Mouse (Mus musculus): ENCODE measurements around the gene Kcnh2.

The Kcnh2 gene

DNA sequence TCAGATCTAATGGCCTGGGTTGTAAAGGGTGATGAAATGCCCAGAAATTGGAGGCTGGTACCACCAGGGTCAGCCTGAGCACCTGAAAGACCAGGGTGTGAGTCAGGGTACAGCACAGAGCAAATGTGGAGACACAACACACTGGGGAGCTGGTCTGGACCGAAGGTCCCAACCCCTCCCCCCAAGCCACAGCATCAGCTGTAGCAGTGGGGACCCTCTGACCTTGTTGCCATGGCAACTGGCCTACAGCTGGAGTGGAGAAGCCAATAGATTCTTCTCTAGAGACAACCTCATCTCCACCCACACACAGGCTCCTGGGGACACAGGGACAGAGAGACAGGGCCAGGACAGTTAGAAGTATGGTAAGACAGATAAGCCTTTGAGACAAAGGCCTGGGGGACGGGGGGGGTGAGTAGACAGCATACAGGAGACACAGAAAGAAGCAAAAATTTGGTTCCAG, 7.4 kb downstream of the Kcnh2 start:
- DNase-seq, result peak; percentile 84

DNA sequence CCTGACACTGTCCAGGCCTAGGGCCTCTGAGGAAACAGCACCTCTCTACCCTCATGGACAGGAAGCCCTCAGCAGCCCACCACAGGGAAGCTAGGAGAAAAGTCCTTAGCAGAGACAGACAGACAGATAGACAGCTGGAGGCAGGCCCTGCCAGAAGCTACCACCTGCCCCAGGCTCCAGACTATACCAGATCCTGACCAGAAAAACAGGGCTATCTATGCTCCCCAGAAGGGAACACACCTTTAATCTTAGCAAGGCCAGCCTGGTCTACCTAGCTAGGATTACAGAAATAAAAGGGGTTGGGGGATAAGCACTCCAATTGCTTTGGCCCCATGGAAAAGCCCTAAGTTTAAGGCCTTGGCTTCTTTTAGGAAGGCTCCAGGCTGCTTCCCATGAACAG, 8.0 kb downstream of the Kcnh2 start:
- no peak for DNase-seq

- DNase-seq, result no peak
Measured at GRCm38 (mm10) chr5:24342966-24343365, 8.4 kb downstream of the Kcnh2 start.

DNA sequence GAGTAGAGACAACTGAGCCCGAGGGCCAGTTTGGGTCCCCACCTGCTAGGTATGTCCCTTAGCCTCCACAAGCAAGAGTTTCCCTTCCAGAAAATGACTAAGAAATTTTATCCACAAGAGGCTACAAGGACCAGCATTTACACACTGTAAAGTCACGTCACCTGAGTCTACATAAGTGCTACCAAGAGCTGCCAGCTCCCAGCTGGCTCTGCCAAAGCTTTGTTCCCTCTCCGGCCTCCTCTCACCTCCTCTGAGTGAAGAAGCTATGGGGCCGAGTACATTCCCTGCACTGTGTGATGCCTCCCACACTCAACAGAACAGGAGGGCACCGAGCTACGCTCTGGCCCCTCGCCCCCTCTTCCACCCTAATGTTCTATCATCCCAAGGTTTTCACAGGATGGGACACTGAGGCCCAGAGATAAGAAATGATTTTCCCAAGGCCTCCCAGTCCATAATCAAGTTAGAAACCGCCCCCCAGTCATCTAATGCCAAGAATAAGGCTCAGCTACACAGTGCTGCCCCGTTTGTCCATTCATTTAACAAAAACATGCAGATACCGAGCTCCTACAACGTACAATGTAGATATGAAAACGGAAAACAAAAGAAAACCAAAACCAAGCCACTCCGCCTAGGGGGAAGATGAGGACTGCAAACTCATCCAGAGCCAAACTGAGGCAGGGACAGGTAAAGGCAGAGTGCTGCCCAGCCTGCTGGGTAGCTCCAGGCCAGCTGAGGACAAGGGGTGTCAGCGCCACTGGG, 9.0 kb downstream of the Kcnh2 start:
- DNase-seq, result no peak

DNA sequence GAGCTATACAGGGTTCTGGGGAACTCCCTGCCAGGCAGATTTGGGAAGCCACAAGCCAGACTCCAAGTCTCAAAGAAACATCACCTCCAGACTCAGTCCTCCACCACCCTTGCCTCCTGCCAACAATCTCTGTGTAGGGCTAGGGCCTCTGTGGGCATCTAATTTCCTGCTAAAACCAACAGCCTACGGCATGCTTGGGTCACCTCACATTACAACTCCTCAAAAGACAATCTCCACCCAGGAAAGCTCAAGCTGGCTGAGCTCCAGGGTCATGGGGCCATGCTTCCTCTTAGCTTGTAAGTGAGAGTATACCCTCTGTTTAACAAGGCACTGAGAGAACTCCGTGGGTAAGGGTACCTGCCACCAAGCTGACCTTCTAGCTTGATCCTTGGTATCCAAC, 13.6 kb downstream of the Kcnh2 start:
- DNase-seq, result no peak

- peak; percentile 71 for DNase-seq
Measured at GRCm38 (mm10) chr5:24337366-24337765, 14.0 kb downstream of the Kcnh2 start.

GRCm38 (mm10) chr5:24335888-24336511, 15.4 kb downstream of the Kcnh2 start:
- DNase-seq, result peak; percentile 81

- DNase-seq, result peak; percentile 81
Measured at GRCm38 (mm10) chr5:24334749-24335148, 16.7 kb downstream of the Kcnh2 start.

DNA sequence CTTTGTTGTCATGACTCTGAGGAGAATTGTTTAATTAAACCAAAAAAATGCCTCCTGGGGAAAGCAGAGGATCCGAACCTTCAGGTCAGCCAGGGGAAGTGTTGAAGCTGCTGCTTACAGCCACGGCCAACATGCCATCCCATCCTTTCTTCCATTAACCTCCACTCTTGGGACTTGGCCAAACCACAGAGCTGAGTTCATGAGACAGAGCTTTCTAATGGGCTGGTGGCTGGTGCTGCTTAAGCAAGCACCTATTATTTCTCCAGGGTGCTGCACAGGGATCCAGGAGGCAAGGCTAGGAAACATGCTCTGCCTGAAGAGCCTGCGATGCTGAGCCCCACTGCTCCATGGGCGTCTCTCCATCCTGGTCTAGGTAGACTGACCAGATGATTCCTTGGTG, 19.0 kb downstream of the Kcnh2 start:
- no peak for DNase-seq

DNA sequence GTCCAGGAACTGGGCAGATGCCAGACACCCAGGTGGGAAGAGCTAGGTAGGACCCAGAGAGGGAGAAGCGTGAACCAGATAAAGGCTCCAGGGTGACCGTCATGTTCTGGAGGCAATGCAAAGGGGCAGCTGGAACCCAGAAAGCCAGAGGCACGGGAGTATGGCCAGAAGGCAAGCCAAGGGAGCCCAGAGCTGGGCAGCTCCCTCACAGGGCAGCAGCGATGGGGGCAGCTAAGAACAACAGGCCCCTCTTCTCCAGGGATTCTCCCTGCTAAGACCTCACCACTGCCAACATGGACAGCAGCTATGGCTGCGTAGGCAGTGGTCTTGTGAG, 21.5 kb downstream of the Kcnh2 start:
- no peak for DNase-seq

DNA sequence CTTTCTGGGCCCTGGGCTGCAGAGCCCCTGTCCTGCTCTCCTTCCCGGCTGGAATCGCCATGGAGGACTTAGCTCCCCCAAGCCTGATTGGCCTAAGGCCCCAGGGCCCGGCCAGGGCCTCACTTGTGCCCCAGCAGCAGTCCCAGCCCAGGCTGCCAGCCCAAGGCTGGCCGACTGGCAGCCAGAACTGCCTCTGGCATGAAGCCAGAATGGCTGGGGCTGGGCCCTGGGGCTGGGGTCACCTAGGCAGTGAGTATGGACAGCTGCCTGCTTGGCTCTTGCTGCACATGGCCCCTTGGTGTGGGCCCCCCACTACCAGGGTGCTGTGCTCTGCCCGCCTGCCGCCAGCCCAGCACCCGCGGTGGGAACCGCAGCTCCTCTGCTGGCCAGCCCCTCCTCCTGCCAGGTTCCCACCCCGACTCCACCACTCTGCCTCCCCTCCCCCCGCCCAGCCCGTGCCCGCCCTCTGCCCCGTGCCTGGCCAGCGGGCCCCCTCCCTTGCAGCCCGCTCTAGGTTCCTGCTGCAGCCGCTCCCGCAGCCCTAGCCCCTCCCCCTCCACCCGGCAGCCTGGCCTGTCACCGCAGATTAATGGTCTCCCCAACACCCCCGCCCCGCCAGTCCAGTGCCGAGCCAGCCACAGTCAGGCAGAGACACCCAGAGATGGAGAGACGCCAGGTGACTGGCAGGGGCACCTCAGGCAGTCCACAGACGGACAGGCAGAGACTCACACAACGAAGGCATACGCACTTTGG, 22.0 kb downstream of the Kcnh2 start:
- DNase-seq, result peak; percentile 89

GRCm38 (mm10) chr5:24328813-24329211, 22.6 kb downstream of the Kcnh2 start:
- no peak for DNase-seq

- DNase-seq, result peak; percentile 70
Measured at GRCm38 (mm10) chr5:24326842-24327417, 24.5 kb downstream of the Kcnh2 start.

DNA sequence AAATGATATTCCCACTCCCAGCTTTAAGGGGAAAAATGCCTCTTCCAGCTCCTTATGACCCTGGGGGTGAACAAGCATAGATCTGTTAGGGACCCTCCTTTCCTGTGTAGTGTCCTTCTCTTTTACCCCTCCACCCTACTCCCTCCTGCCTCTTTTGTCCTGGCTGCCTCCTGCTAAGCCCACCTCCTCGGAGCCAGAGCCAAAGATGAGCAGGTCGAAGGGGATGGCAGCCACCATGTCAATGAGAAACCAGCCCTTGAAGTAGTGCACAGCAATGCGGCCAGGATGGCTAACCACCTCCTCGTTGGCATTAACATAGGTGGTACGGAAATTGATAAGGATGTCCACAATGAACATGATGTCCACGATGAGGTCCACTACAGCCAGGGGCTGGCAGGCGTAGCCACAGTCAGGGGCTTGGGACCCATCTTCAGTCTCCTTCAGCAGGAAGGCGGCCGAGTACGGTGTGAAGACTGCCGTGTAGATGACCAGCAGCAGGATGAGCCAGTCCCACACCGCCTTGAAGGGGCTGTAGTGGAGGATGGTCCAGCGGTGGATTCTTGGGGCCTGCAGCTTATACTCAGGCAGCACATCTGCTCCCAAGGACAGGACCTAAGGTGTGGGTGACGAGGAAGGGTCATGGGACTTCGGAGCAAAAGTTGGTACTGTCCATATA, 25.1 kb downstream of the Kcnh2 start:
- no peak for DNase-seq

- no peak for DNase-seq
Measured at GRCm38 (mm10) chr5:24325251-24325650, 26.2 kb downstream of the Kcnh2 start.

DNA sequence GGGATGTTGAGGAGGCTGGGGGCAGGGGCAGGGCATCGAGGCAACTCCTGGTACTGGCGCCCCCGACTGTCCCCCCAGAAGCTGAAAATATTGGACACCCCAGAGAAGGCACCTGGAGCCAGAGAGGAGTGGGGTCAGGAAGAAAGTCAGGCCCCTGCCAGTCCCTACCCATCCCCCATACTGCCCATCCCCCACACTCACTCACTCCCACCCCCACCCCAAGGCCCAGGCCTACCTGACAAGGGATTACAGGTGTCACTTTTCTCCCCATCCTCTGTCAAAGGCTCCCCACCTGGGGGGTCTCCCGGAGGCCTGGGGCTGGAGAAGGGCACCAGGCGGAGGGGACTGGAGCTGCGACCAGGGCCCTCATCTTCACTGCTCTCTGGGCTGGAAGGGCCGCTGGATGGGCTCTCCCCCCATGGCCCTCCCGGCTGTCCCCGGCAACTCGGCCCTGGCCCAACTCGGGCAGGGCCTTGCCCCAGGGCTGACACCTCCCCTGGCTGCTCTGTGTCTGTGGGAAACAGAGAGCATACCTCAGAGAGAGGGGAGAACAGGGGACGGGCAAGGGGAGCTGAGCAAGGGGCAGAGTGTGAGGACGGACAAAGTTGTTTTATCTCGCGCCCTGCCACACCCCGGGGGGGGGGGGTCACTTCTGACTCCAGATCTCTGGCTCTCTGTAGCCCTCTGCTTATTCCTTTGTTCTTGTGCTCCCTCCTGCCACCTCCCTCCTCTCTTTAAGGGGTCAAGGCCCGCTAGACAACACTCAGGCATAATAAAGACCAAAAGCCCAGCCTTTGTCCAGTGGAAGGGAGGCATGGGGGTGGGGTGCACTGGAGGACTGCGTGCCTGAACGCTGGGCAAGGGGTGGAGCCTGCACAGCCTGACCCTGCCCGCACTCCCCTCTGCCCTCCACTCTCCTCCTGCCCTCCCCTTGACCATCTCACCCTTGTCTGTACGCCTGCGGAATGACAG, 29.4 kb downstream of the Kcnh2 start:
- peak; percentile 39 for DNase-seq

- DNase-seq, result no peak
Measured at GRCm38 (mm10) chr5:24320894-24321293, 30.5 kb downstream of the Kcnh2 start.

DNA sequence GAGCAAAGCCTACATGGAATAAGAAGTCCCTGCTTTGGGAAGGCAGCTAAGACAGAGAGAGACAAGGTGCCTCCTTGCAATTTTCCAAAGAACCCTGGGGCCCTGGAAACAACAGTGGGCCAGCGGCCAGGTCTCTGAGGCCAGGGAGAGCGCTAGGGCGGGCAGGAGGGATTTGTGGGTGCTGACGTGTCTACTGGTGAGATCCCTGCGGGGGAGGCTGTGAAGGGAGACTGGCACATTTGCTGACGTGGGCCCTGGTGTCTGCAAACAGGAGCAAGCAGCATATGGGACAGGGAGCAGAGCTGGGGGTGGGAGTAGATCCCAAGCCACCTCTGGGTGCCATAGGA, 31.0 kb downstream of the Kcnh2 start:
- DNase-seq, result peak; percentile 49

GRCm38 (mm10) chr5:24319776-24320466, 31.5 kb downstream of the Kcnh2 start:
- DNase-seq, result peak; percentile 40

GRCm38 (mm10) chr5:24309223-24309622, 42.2 kb downstream of the Kcnh2 start:
- DNase-seq, result no peak

DNA sequence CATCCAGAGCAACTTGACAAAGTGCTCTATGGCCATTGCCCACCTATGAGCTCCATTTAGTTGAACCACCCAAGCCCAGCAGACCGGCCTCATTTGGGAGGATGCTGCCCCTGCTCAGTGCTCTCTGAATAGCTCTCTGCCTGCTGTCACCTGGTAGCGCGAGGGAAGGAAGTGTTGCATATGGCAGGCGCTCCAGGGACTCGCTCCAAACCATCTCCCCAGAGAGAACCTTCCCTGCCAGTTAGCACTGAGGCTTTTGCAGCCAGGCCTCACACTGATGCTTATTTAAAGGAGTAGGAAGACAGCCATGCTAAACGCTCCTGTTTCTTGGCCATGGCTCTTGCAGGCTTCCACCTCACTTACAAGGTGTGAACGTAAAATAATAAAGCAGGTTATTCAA, 42.8 kb downstream of the Kcnh2 start:
- DNase-seq, result no peak

All from kidney, postnatal 10 days (tissue).